Mouse (Mus musculus) ES-E14 (cell line): ENCODE data around the gene Ltc4s. TPM values are rescaled to one million over a fixed set of nuclear protein-coding genes. Genes with fewer than 3 reads are reported as not detected.

ENCODE experiments used
- DNase-seq: peaks from one replicate; pipeline ENCODE4 v3.0.0-alpha.2; 2013; ENCODE audit warnings: low read depth, low spot score
- H3K27ac ChIP-seq: 2 replicates; pipeline ENCODE4 v1.5.1; 2012; ENCODE audit warnings: low read depth, mild to moderate bottlenecking, low read length, moderate library complexity, mixed read lengths; ENCODE audit not compliant: poor library complexity, insufficient read depth, severe bottlenecking
- H3K36me3 ChIP-seq: 2 replicates; pipeline ENCODE4 v1.6.1; 2012; ENCODE audit warnings: mild to moderate bottlenecking, low read length, moderate library complexity, mixed read lengths; ENCODE audit not compliant: control insufficient read depth, poor library complexity, insufficient read depth, severe bottlenecking
- H3K4me1 ChIP-seq, 2 experiments: fragments of 150-350 bp in 1 of 2; sonication (generic) in 1 of 2; 2 replicates each; pipeline ENCODE4 v1.6.1; 2012; ENCODE audit warnings: low read length in 2 of 2, mild to moderate bottlenecking in 1 of 2, mixed read lengths in 1 of 2; ENCODE audit not compliant: control insufficient read depth in 2 of 2, insufficient read depth in 2 of 2, poor library complexity in 1 of 2
- H3K4me3 ChIP-seq, 2 experiments: fragments of 150-350 bp in 1 of 2; sonication (generic) in 1 of 2; 2 replicates each; pipeline ENCODE4 v1.5.1; 2012; ENCODE audit warnings: low read length in 2 of 2, low read depth in 1 of 2, mild to moderate bottlenecking in 1 of 2, mixed read lengths in 1 of 2; ENCODE audit not compliant: insufficient read depth in 1 of 2, poor library complexity in 1 of 2, severe bottlenecking in 1 of 2
- H3K9ac ChIP-seq: 2 replicates; pipeline ENCODE4 v1.6.1; 2012; ENCODE audit warnings: low read depth, mild to moderate bottlenecking, low read length, mixed read lengths; ENCODE audit not compliant: poor library complexity, insufficient read depth, severe bottlenecking
- H3K9me3 ChIP-seq: fragments of 150-350 bp; sonication (generic); 2 replicates; pipeline ENCODE4 v1.6.1; 2012; ENCODE audit warnings: low read depth, mild to moderate bottlenecking, low read length; ENCODE audit not compliant: control insufficient read depth, insufficient read depth
- CHD2 ChIP-seq: IDR thresholded peaks from 2 replicates; pipeline ENCODE4 v1.6.1; 2014; ENCODE audit warnings: mild to moderate bottlenecking, low read depth, low read length, inconsistent platforms
- HCFC1 ChIP-seq: IDR thresholded peaks from 2 replicates; pipeline ENCODE4 v1.6.1; 2012; ENCODE audit warnings: low read length, inconsistent platforms, borderline replicate concordance; ENCODE audit not compliant: insufficient read depth
- MAFK ChIP-seq: IDR thresholded peaks from 2 replicates; pipeline ENCODE4 v1.6.1; 2014; ENCODE audit warnings: mild to moderate bottlenecking, low read depth, low read length, inconsistent platforms; ENCODE audit not compliant: insufficient read depth
- ZC3H11A ChIP-seq: IDR thresholded peaks from 2 replicates; pipeline ENCODE4 v1.6.1; 2012; ENCODE audit warnings: low read depth, mild to moderate bottlenecking, inconsistent platforms, low read length, borderline replicate concordance
- ZNF384 ChIP-seq: IDR thresholded peaks from 2 replicates; pipeline ENCODE4 v1.6.1; 2012; ENCODE audit warnings: low read depth, low read length, inconsistent platforms
- in situ Hi-C, 2 experiments: fragments of 600-800 bp; cut with MboI; formaldehyde crosslinking; loops; one replicate each; pipeline ENCODE4 v1.15.1; 2025; ENCODE audit warnings: low sequenced_read_pairs in 2 of 2, inconsistent platforms in 1 of 2; ENCODE audit not compliant: unreplicated experiment in 2 of 2
- total RNA-seq: library from RNA; depleted of rRNA; stranded (reverse); fragments of 300-350 nt; gene quantifications from 2 replicates; pipeline ENCODE4 v1.2.3, GENCODE M21; 2012

Gene Ltc4s
- total RNA-seq, 1 experiment: 1.9 TPM

GRCm38 (mm10) chr11:50230481-50231304, 7.7 kb downstream of the Ltc4s start:
- no peaks in the 10 kb centered on the region for H3K9me3 ChIP-seq
- DNase-seq: no peak
- H3K36me3 ChIP-seq: peaks cover 13% of the 10 kb centered on the region
- peak overlapping the region; percentile 32 to 48 for H3K4me3 ChIP-seq
- H3K9ac ChIP-seq: no peak overlapping the region; the same call in 1 of the 2 replicates
- peaks cover 0 to 23% of the 10 kb centered on the region in 2 experiments; a peak in 2 of 4 replicates for H3K4me1 ChIP-seq
- no peak for TF ChIP-seq ZNF384
- no peak for TF ChIP-seq MAFK
- no peak for TF ChIP-seq HCFC1
- TF ChIP-seq CHD2: no peak
- in situ Hi-C loops: no loop called here
- H3K27ac ChIP-seq: no peak overlapping the region

GRCm38 (mm10) chr11:50229252-50229910, 9.0 kb downstream of the Ltc4s start:
- Histone ChIP-seq H3K4me3 (no peak overlapping the region), H3K36me3 (peaks cover 13% of the 10 kb centered on the region), H3K27ac (no peak overlapping the region), H3K9me3 (no peaks in the 10 kb centered on the region), H3K4me1 (peaks cover 0 to 18% of the 10 kb centered on the region in 2 experiments; a peak in 2 of 4 replicates), H3K9ac (no peak overlapping the region)
- DNase-seq: no peak
- in situ Hi-C loops: no loop called here
- no peak for TF ChIP-seq HCFC1

GRCm38 (mm10) chr11:50228772-50229171, 9.6 kb downstream of the Ltc4s start:
- Histone ChIP-seq H3K27ac (no peak overlapping the region), H3K36me3 (peaks cover 12% of the 10 kb centered on the region), H3K4me3 (no peak overlapping the region), H3K9me3 (no peaks in the 10 kb centered on the region), H3K4me1 (peaks cover 0 to 22% of the 10 kb centered on the region in 2 experiments; a peak in 2 of 4 replicates), H3K9ac (peak overlapping the region; percentile 23; the same call in 1 of the 2 replicates)
- no peak for DNase-seq
- in situ Hi-C loops: no loop called here
- TF ChIP-seq MAFK (no peak), ZC3H11A (no peak), CHD2 (no peak), HCFC1 (no peak), ZNF384 (no peak)

- H3K4me3 ChIP-seq: no peak overlapping the region
- no peak overlapping the region for H3K27ac ChIP-seq
- TF ChIP-seq HCFC1 (no peak), ZNF384 (no peak), MAFK (no peak), ZC3H11A (no peak), CHD2 (no peak)
- no peak overlapping the region for H3K9ac ChIP-seq
- no peaks in the 10 kb centered on the region for H3K9me3 ChIP-seq
- H3K4me1 ChIP-seq: peaks cover 0 to 22% of the 10 kb centered on the region in 2 experiments; a peak in 2 of 4 replicates
- DNase-seq: no peak
- in situ Hi-C loops: no loop called here
- H3K36me3 ChIP-seq: peaks cover 8% of the 10 kb centered on the region; the same call in 1 of the 2 replicates
Observed at GRCm38 (mm10) chr11:50227736-50228135, 10.7 kb downstream of the Ltc4s start.
